Mouse (Mus musculus) heart, postnatal 0 days (tissue): ENCODE data around the gene Rogdi. TPM values are rescaled to one million over a fixed set of nuclear protein-coding genes. Genes with fewer than 3 reads are reported as not detected.

Source experiments
- ATAC-seq: fragments of 200-750 bp; cut with Nextera tagmentation; 2 replicates; pipeline ENCODE4 v1.8.0; 2017; ENCODE audit warnings: low read depth, moderate number of reproducible peaks, moderate library complexity; ENCODE audit not compliant: insufficient read depth
- DNase-seq: peaks from one replicate; pipeline ENCODE4 v3.0.0-alpha.2; 2016; ENCODE audit warnings: low spot score
- H3K27ac ChIP-seq: fragments of 300-500 bp; sonication (generic); 2 replicates; pipeline ENCODE4 v1.5.1; 2014; ENCODE audit warnings: low read depth, mild to moderate bottlenecking
- H3K27me3 ChIP-seq: fragments of 300-500 bp; sonication (generic); 2 replicates; pipeline ENCODE4 v1.6.1; 2014; ENCODE audit warnings: low read length, mixed read lengths; ENCODE audit not compliant: control insufficient read depth, insufficient read depth
- H3K36me3 ChIP-seq: fragments of 300-500 bp; sonication (generic); replicated peaks from 2 replicates; pipeline ENCODE4 v1.6.1; 2014; ENCODE audit warnings: low read length, mixed read lengths; ENCODE audit not compliant: control insufficient read depth, insufficient read depth
- H3K4me1 ChIP-seq: fragments of 300-500 bp; sonication (generic); 2 replicates; pipeline ENCODE4 v1.6.1; 2014; ENCODE audit warnings: antibody characterized with exemption; ENCODE audit not compliant: control insufficient read depth, insufficient read depth
- H3K4me2 ChIP-seq: fragments of 300-500 bp; sonication (generic); 2 replicates; pipeline ENCODE4 v1.6.1; 2014; ENCODE audit warnings: low read depth, mild to moderate bottlenecking, low read length, moderate library complexity
- H3K4me3 ChIP-seq: fragments of 300-500 bp; sonication (generic); 2 replicates; pipeline ENCODE4 v1.5.1; 2014; ENCODE audit warnings: low read depth, low read length
- H3K9ac ChIP-seq: fragments of 300-500 bp; sonication (generic); replicated peaks from 2 replicates; pipeline ENCODE4 v1.6.1; 2014; ENCODE audit warnings: low read depth, low read length, mixed read lengths
- H3K9me3 ChIP-seq: fragments of 300-500 bp; sonication (generic); replicated peaks from 2 replicates; pipeline ENCODE4 v1.6.1; 2016; ENCODE audit warnings: low read length; ENCODE audit not compliant: control insufficient read depth
- CTCF ChIP-seq: IDR thresholded peaks from 2 replicates; pipeline ENCODE4 v1.5.1; 2016; ENCODE audit warnings: antibody characterized with exemption, control low read depth, low read depth
- EP300 ChIP-seq: IDR thresholded peaks from 2 replicates; pipeline ENCODE4 v1.6.1; 2016; ENCODE audit warnings: antibody characterized with exemption, low read depth
- WGBS: fragments of 180-500 bp; shearing (Covaris S2); extraction: QIAGEN DNeasy Blood & Tissue Kit; methylation state at CpG from one replicate; pipeline ENCODE4 v1.1.7; 2014; 5-methylcytosine and 5-hydroxymethylcytosine counted together
- polyA plus RNA-seq: library from polyadenylated mRNA; unstranded; fragments of >200 nt; fragmentation: Nextera tagmentation; extraction: Ambion mirVana; gene quantifications from 2 replicates; pipeline ENCODE4 v1.2.1, GENCODE M21; 2015
- total RNA-seq: library from RNA; depleted of rRNA; stranded (reverse); fragments of >200 nt; gene quantifications from 2 replicates; pipeline ENCODE4 v1.2.3, GENCODE M21; 2014; ENCODE audit warnings: low replicate concordance

Gene Rogdi
- total and polyA plus RNA-seq, 2 experiments from 2014 or later: 34.8 to 37.3 TPM

DNA sequence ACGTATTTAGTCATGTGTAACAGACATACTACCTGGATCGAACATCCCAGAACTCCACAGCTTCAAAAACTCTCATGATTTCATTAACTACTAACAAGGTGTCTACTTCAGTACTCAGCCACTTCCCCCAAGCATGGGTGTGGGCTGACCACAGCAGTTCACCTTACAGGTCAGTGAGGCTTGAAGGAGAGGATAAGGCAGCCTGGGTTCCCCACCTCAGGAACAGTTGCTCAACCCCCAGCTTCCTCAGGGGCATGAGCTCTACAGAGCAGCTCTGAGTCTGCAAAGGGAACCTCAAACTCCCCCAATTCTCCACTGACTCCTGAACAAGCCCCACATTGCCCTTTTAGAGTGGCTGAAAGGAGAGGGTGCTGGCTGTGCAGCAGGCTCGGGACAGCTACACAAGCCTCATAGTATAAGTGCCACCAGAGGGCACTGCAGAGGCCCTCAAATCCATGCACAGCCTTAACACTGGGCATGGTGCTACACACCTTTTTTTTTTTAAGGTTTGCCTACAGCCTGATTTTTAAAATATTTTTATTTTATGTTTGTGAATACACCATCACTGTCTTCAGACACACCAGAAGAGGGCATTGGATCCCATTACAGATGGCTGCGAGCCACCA lies 33.5 kb downstream of the Rogdi start:
- Histone ChIP-seq H3K36me3 (no peaks in the 10 kb centered on the region), H3K4me1 (peaks cover 7% of the 10 kb centered on the region; the same call in 1 of the 2 replicates), H3K9ac (no peak overlapping the region), H3K4me3 (no peak overlapping the region), H3K9me3 (no peaks in the 10 kb centered on the region), H3K27ac (no peak overlapping the region), H3K27me3 (no peaks in the 10 kb centered on the region), H3K4me2 (no peak overlapping the region)
- TF ChIP-seq CTCF (peak; percentile 64), EP300 (no peak)
- WGBS: 75% methylated on average over 4 of the region's 4 CpGs
- ATAC-seq (peak; percentile 44; the same call in 1 of the 2 replicates), DNase-seq (peak; percentile 24)

DNA sequence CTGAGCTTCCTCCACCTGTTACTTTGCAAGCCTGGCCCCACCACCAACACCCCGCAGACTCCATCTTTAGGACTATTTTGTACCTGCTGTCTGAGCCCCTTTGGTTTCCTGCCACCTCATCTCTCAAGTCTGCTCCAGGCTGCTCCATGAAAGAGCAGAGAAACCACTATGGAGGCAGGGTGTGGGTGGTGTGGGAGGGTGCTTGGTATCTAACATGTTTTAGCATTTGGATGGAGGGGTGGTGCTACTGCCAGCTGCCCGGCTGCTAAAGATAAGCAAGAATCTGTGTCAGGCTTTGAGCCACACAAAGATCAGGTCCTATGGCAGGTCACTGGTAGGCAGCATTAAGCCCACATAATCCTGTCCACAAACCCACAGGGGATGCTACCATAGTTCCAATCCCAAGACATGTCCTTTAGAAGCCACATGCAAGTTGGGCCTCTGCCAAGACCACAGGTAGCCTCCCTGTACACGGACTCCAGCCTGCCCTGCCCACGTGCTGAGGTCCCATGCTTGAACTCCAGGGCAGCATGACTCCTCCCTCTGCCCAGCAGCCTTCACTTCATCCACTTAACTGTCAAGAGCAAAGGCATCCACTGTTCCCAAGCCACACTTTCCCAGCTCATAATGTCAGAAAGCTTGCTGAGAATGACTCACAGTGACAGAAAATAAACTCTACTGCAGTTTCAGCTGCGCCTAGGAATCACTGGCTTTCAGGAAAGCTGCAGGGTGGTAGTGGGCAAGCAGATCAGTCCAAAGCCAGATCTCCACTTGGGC lies 34.9 kb downstream of the Rogdi start:
- Histone ChIP-seq H3K36me3 (no peaks in the 10 kb centered on the region), H3K9ac (no peak overlapping the region), H3K27me3 (no peaks in the 10 kb centered on the region), H3K9me3 (no peaks in the 10 kb centered on the region), H3K4me2 (no peak overlapping the region), H3K4me3 (no peak overlapping the region), H3K4me1 (peaks cover 7% of the 10 kb centered on the region; the same call in 1 of the 2 replicates), H3K27ac (peak overlapping the region; percentile 50)
- DNase-seq (peak; percentile 61), ATAC-seq (peak; percentile 89)
- TF ChIP-seq CTCF (no peak), EP300 (no peak)
- 27% methylated on average over 5 of the region's 5 CpGs for WGBS

GRCm38 (mm10) chr16:4976180-4976579 lies 37.2 kb downstream of the Rogdi start:
- H3K27ac ChIP-seq: no peak overlapping the region
- no peak overlapping the region for H3K4me2 ChIP-seq
- WGBS: 53% methylated on average over 2 of the region's 2 CpGs
- no peaks in the 10 kb centered on the region for H3K9me3 ChIP-seq
- TF ChIP-seq EP300: no peak
- TF ChIP-seq CTCF: no peak
- H3K36me3 ChIP-seq: no peaks in the 10 kb centered on the region
- no peak overlapping the region for H3K9ac ChIP-seq
- DNase-seq (no peak), ATAC-seq (no peak)
- no peaks in the 10 kb centered on the region for H3K27me3 ChIP-seq
- peaks cover 11% of the 10 kb centered on the region for H3K4me1 ChIP-seq
- H3K4me3 ChIP-seq: no peak overlapping the region

DNA sequence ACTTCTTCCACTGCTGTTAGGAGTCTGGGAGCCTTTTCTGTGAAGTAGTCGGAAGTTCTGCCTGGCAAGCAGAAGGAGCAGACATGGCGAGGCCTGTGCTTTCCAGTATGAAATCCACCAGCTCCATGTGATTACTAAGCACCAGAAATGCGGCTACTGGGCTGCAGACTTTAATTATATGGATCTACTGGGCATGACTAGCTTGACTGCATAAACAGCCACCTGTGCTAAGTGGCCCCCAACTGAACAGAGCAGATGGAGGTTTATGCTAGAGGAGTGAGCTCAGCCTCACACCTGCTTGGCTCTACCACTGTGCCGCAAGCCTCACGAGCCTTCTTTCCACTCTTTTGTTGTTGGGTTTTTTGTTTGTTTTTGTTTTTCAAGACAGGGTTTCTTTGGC lies 38.8 kb downstream of the Rogdi start:
- H3K4me1 ChIP-seq: peaks cover 11% of the 10 kb centered on the region
- no peaks in the 10 kb centered on the region for H3K9me3 ChIP-seq
- H3K36me3 ChIP-seq: no peaks in the 10 kb centered on the region
- WGBS: 87% methylated on average over 5 of the region's 5 CpGs
- no peak overlapping the region for H3K9ac ChIP-seq
- DNase-seq (no peak), ATAC-seq (no peak)
- H3K4me3 ChIP-seq: no peak overlapping the region
- TF ChIP-seq CTCF (no peak), EP300 (no peak)
- no peak overlapping the region for H3K27ac ChIP-seq
- H3K4me2 ChIP-seq: no peak overlapping the region
- no peaks in the 10 kb centered on the region for H3K27me3 ChIP-seq

- H3K9ac ChIP-seq: no peak overlapping the region
- no peak overlapping the region for H3K4me3 ChIP-seq
- peak overlapping the region; percentile 65 for H3K27ac ChIP-seq
- 41% methylated on average over 4 of the region's 4 CpGs for WGBS
- H3K36me3 ChIP-seq: no peaks in the 10 kb centered on the region
- peak; percentile 75 for ATAC-seq
- H3K4me1 ChIP-seq: peaks cover 4% of the 10 kb centered on the region; the same call in 1 of the 2 replicates
- no peak overlapping the region for H3K4me2 ChIP-seq
- peak; percentile 31 for DNase-seq
- no peaks in the 10 kb centered on the region for H3K9me3 ChIP-seq
- H3K27me3 ChIP-seq: no peaks in the 10 kb centered on the region
- TF ChIP-seq CTCF: no peak
- peak; percentile 78 for TF ChIP-seq EP300
Measured at GRCm38 (mm10) chr16:4971626-4972025, 41.7 kb downstream of the Rogdi start.
